Mouse (Mus musculus) testis, adult 10 weeks (tissue): ENCODE results near the gene Ppa2. TPM values are rescaled to one million over a fixed set of nuclear protein-coding genes. Genes with fewer than 3 reads are reported as not detected.

Source experiments
- polyA plus RNA-seq: library from polyadenylated mRNA; stranded (reverse); fragments of 350-450 nt; fragmentation: Illumina TruSeq; extraction: RNeasy Lipid Tissue Mini Kit (QIAGEN cat#74804); gene quantifications from one replicate; pipeline ENCODE4 v1.2.3, GENCODE M21; 2014; ENCODE audit warnings: low read depth, low replicate concordance

Ppa2 gene
- polyA plus RNA-seq = 249 TPM

GRCm38 (mm10) chr3:133309954-133310808 lies at the start of gene Ppa2:
Gene Ppa2, plus strand, starts transcription at chr3:133310110.

Other genes starting within 250 kb of the Ppa2 start
- gene Ints12, start 218.3 kb upstream of the Ppa2 start, polyA plus RNA-seq = 23.0 TPM
- 33.6 TPM for gene Gstcd, start 218.1 kb upstream of the Ppa2 start, polyA plus RNA-seq
- gene Arhgef38, start 75.2 kb upstream of the Ppa2 start, polyA plus RNA-seq = 0.07 TPM
- gene Tet2, start 235.0 kb downstream of the Ppa2 start, polyA plus RNA-seq = 3.6 TPM